Mouse (Mus musculus) frontal cortex, adult (tissue): ENCODE measurements at regions not wholly inside any gene's neighbourhood (a gene's known extent, or its start where the extent isn't known, plus 50 kb on each side); places are given as distances from the start of the nearest gene placed in this dataset.
A peak's percentile ranks its signal among the peaks of the same experiment; 100 is the strongest.

Source experiments
- ATAC-seq: cut with Nextera tagmentation; 2 replicates; pipeline ENCODE4 v1.9.2; 2017; ENCODE audit warnings: mild to moderate bottlenecking, moderate library complexity, mixed read lengths; ENCODE audit not compliant: low TSS enrichment

DNA sequence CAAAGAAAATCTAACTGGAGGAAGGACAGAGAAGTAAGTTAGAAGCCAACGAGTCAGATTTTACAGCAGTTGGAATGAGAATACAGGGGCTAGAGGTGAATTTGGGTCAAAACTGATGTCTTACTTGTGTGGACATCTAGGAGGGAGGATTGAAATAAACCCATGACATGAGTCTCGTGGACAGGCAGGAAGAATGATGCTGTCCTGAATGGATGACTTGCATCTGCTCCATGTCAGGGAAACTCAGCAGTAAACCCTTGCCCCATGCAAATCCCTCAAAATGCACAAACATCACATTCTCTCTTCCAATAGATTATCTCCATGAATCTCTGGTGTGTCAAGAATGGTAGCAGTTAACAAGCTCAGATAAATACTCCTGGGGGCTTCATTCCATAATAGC lies 729.1 kb downstream of the Dhx35 start:
- no peak for ATAC-seq

- no peak for ATAC-seq
Observed at GRCm38 (mm10) chr2:159534951-159535350, 740.3 kb downstream of the Dhx35 start.

GRCm38 (mm10) chr2:159539261-159539660 lies 744.7 kb downstream of the Dhx35 start:
- ATAC-seq = peak; percentile 97

DNA sequence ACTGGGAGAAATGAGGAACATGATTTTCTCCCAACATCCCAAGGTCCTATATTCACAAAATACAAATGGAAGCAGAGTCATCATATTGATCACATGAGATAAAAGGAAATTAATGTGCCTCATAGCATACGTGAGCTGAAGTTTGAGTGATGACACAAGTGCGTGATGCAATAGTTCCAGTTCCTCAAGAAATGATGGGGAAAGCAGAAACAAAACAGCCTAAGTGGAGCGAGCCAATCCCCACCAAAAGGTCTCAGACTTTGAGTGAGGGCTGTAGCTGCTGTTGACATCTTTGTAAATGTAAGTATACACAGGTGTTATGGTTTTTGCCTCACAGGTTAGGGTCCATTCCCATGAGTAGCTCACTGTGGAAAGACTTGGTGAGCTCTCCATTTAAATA lies 763.0 kb downstream of the Dhx35 start:
- ATAC-seq = no peak

DNA sequence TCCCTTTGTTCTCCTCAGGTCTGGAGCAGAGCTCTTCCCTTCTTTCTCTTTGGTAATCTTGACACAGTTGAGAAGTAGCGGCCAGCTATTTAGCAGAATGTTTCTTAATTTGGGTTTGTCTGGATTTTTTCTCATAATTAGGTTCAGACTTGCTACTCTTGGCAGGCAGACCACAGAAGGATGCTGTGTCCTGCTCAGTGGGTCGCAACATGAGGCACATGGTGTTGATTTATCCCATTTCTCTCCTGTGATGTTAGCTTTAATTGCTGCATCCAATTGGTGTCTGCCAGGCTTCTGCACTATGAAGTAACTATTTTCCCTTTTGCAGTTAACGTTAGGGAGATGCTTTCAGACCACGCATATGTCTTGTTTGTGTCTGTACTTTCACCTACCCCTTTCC lies 768.7 kb downstream of the Gm826 start:
- no peak for ATAC-seq

GRCm38 (mm10) chr2:159565921-159566320 lies 768.0 kb downstream of the Gm826 start:
- ATAC-seq = no peak

DNA sequence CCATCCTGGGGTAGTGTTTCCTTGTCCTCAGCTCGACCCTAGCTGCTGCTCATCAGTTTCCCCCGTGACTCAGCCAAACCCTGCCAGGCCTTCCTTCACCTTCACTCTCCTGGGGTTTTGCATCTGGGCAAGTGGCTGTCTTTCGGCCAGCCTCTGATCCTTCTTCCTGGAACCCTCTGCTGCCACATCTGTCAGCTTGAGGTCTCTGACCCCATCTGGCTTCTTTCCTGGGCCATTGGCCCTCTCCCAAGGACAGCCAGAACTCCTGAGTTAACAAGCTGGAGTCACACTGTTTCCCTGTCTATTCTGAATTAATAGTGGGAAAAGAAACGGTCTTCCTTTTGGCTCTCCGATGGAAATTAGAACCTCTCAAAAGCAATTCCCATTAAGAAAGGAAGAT lies 767.5 kb downstream of the Gm826 start:
- no peak for ATAC-seq

DNA sequence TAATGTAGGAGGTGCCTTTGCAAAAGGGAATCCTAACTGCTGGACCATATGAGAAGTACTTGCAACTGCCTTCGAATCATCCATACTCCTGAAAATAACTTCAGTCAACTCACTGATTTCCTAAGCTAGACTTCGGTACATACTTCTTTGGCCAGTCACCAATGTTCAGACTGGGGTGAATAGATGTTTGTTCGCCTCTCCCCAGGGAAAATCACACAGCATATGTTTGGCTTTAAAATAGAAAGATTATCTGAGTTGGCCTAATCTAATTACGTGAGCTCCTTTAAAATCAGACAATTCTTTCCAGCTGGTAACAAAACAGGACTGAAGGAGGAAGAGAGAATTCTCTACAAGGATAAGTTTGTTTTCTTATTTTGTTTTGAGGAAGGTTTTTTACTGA lies 765.6 kb downstream of the Gm826 start:
- no peak for ATAC-seq

DNA sequence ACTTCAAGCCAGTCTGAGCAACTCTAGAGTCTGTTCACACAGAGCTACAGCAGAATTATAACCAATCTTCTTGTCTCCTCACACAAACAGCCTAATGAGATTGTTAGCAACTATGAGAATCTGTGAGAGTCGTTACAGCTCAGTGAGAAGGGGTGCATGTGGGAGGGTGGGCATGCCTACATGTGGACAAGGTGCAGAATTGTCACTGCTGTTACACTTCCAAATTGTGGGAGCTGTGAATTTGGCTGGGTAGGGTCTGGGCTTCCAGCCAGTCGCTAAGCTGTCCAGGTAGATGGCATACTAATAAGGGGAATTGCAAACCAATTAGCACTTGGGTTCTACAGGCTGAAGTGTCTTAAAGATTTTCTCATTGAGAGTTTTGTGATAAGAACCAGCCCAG lies 762.1 kb downstream of the Gm826 start:
- no peak for ATAC-seq

DNA sequence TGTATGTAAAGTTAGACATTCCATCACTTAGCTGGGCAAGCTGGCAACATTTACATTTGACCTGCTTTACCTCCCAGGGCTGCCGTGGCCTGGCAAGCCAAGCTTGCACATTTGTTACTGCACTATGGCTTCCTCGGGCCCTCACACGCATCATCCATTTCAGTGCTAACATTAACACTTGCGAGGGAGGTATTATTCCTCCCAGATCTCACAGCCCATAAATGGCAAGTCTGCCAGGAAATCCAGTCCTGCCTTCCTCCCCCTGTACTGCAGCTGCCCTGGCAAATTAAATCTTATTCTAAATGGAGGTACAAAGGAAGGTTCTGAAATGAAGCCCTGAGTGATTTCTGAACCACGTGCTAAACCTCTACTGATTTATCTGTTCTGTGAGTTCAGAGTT lies 758.7 kb downstream of the Gm826 start:
- ATAC-seq = peak; percentile 67

DNA sequence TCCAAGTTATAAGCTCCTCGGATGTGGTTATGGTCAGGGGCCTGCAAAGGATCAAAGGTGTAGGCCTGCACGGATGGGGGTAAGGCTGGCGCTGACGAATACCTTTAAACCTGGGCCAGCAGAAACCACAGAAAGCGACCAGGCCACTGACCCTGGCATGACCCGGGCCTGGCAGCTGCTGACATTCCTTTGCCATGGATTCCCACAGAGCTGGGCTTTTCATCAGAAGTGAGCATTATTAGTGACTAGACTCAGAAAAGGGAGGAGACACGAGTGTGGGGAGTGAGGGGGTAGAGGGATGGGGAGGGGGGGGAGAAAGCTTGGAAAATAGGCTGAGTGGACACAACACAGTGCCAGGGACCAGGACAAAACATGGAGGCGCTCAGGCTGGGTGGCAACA lies 750.9 kb downstream of the Gm826 start:
- ATAC-seq = no peak

- ATAC-seq = peak; percentile 23; the same call in 1 of the 2 replicates
Observed at GRCm38 (mm10) chr2:159584641-159585040, 749.3 kb downstream of the Gm826 start.

DNA sequence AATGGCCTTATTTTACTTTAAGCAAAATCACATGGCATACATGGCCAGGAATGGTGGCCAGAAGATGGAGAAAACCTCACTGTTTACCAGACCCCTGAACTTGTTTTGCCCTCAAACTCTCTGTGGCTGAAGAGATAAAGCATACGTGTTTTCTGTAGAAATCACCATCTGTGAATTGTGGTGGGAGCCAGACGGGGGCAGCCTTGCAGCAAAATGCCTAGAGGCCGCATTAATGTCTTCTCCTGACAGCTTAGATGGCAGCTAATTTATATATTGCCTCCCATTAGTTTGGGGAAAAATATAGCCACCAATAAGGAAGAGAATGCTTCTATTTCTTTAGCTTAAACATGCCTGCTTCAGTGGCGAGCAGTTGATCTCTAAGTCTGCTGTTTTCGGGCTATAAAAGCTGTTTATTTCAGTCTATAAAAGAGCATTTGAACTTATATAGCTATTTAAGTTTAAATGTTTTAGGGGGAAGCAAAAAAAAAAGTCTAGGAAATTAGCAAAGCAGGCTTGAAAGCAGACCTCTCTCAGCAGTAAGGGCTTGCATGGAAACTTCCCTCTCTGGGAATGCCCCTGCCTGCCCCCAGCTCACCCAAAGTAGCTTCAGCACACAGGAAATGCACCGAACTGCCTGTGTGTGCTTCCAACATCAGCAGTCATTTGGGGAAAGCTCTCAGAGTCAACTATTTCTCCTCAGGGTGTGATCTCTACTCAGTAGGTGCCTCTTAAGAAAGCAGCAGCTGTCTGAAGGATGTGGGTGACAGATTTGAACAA lies 747.1 kb downstream of the Gm826 start:
- ATAC-seq = no peak

- no peak for ATAC-seq
Observed at GRCm38 (mm10) chr2:159591396-159592124, 742.4 kb downstream of the Gm826 start.

GRCm38 (mm10) chr2:159592841-159593240 lies 741.1 kb downstream of the Gm826 start:
- ATAC-seq = no peak

DNA sequence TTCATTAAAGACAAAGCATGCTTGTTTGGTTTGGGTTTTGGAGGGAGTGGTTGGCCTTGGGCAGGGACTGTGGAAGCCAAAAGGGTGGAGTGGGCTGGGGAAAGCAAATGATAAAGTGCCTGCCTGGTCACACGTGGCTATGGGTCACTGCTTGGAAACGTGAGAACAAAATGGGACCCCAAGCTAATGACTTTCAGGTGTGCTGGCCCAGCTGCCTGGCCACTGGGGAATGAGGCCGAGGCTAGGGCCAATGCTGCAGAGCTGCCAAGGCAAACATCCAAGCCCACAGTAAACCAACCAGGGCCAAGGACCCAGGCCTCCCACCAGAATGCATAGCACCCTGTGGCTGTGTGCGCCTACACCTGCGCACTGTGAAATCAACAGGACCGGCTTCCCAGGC lies 737.7 kb downstream of the Gm826 start:
- no peak for ATAC-seq

DNA sequence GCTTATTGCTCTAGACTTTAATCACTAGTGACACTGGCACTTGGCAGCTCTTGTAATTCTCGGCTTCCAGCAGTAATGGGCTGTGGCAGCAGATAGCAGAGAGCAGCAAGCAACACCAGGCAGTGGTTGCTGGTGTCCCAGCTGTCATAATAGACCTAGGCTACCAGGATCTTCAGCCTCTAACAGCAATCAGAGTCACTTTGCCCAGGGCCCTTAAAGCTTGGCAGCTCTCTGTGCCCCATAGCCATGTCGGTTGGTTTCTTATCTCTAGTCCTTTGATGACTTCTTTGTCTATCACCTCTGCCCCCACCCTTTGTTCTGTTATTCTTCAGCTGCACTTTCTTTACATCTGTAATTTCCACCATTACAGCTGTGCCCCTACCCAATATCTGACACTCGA lies 735.9 kb downstream of the Gm826 start:
- no peak for ATAC-seq

DNA sequence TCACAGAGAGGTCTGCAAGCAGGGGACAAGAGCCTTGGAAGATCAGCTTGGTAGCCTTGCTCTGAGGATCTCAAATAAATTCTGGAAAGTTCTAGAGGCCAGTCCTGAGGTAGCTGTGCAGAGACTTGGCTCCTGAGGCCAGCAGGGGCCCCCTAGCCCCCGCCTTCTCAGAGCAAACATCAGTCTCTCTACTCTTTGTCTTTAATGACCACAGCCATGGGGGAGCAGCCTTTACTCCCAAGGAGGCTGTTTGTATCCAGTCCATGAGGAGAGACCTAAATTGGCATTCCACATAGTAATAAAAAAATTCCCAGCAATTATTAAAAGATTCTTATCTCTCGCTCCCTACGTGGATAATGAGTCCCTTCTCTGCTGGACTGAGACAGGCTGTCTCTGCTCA lies 726.8 kb downstream of the Gm826 start:
- no peak for ATAC-seq

DNA sequence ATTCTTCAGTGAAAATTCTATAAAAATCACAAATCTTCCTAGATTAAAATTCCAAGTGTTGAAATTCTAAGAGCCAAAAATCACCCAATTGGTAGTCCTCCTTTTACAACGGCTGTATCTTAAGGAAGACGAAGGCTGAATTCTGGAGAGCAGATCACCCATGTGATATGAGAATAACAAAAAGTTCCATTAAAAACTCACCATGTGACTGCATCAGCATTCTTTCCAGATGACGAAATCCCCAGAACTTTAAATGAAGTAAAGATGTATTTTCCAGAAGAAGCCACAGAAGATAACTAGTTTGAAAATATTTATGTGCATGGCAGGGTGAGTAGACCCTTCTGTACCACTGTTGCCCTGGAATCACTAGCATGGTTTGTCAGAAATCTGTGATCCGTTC lies 723.5 kb downstream of the Gm826 start:
- ATAC-seq = no peak

- no peak for ATAC-seq
Observed at GRCm38 (mm10) chr2:159616685-159617084, 717.3 kb downstream of the Gm826 start.

GRCm38 (mm10) chr2:159621261-159621660 lies 712.7 kb downstream of the Gm826 start:
- ATAC-seq = no peak

- ATAC-seq = no peak
Observed at GRCm38 (mm10) chr2:159622141-159622669, 711.8 kb downstream of the Gm826 start.

DNA sequence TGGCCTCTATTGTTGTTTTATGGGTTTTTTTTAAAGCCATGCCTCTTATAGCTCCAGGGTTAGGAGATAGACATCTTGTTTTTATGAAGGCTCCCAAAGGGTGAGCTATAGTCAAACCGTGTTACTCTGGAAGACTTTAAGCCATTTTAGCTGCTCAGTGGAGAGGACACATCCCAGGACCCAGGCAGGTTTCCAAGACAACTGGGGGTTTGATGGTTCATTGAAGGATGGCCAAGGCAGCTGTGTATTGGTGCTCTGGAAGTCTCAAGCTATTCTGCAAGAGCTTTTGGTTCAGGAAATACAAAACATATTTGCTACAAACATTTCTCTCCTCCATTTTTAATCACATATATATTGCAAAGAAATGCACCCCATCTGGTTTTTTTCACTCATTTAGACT lies 708.7 kb downstream of the Gm826 start:
- no peak for ATAC-seq
